Mouse (Mus musculus): ENCODE data around the gene 4933406M09Rik.

- TF ChIP-seq CTCF (IDR thresholded peaks at IDR 0.05; ENCODE audit: low read depth) (no peak), EP300 (optimal IDR thresholded peaks at IDR 0.05) (no peak)
Measured at GRCm38 (mm10) chr1:134381795-134382625, 3.7 kb upstream of the 4933406M09Rik start.

Measured in stomach, postnatal 0 days (tissue).